Mouse (Mus musculus) stomach, embryonic 15.5 days (tissue): Measurements from ENCODE around the gene Zbtb41. TPM values are rescaled to one million over a fixed set of nuclear protein-coding genes. Genes with fewer than 3 reads are reported as not detected.
"Not testable (repeated sequence)": the region's sequence is repeated elsewhere in the genome, so short reads cannot be mapped to it uniquely, and the experiment has no call there.

Experiments used
- ATAC-seq: fragments of 200-750 bp; cut with Nextera tagmentation; 2 replicates; pipeline ENCODE4 v1.8.0; 2017; ENCODE audit warnings: low read depth, moderate number of reproducible peaks, moderate TSS enrichment; ENCODE audit not compliant: insufficient read depth, low FRiP score
- H3K27ac ChIP-seq: fragments of 300-500 bp; sonication (generic); 2 replicates; pipeline ENCODE4 v1.5.1; 2015; ENCODE audit warnings: mild to moderate bottlenecking, inconsistent platforms
- H3K27me3 ChIP-seq: fragments of 300-500 bp; sonication (generic); replicated peaks from 2 replicates; pipeline ENCODE4 v1.6.1; 2015; ENCODE audit warnings: inconsistent platforms
- H3K36me3 ChIP-seq: fragments of 300-500 bp; sonication (generic); 2 replicates; pipeline ENCODE4 v1.6.1; 2015; ENCODE audit warnings: inconsistent platforms
- H3K4me1 ChIP-seq: fragments of 300-500 bp; sonication (generic); 2 replicates; pipeline ENCODE4 v1.6.1; 2015; ENCODE audit warnings: inconsistent platforms
- H3K4me2 ChIP-seq: fragments of 300-500 bp; sonication (generic); 2 replicates; pipeline ENCODE4 v1.6.1; 2015; ENCODE audit warnings: mild to moderate bottlenecking, inconsistent platforms
- H3K4me3 ChIP-seq: fragments of 300-500 bp; sonication (generic); replicated peaks from 2 replicates; pipeline ENCODE4 v1.5.1; 2015; ENCODE audit warnings: inconsistent platforms
- H3K9ac ChIP-seq: fragments of 300-500 bp; sonication (generic); 2 replicates; pipeline ENCODE4 v1.6.1; 2015; ENCODE audit warnings: inconsistent platforms
- H3K9me3 ChIP-seq: fragments of 300-500 bp; sonication (generic); 2 replicates; pipeline ENCODE4 v1.6.1; 2016; ENCODE audit warnings: inconsistent platforms
- WGBS: fragments of 180-500 bp; shearing (Covaris S2); methylation state at CpG from one replicate; pipeline ENCODE4 v1.1.7; 2015; 5-methylcytosine and 5-hydroxymethylcytosine counted together
- polyA plus RNA-seq: library from polyadenylated mRNA; unstranded; fragments of >200 nt; fragmentation: Nextera tagmentation; extraction: Ambion mirVana; gene quantifications from 2 replicates; pipeline ENCODE4 v1.2.1, GENCODE M21; 2015

Gene Zbtb41
- polyA plus RNA-seq: 7.8 and 8.7 TPM in 2 replicates

DNA sequence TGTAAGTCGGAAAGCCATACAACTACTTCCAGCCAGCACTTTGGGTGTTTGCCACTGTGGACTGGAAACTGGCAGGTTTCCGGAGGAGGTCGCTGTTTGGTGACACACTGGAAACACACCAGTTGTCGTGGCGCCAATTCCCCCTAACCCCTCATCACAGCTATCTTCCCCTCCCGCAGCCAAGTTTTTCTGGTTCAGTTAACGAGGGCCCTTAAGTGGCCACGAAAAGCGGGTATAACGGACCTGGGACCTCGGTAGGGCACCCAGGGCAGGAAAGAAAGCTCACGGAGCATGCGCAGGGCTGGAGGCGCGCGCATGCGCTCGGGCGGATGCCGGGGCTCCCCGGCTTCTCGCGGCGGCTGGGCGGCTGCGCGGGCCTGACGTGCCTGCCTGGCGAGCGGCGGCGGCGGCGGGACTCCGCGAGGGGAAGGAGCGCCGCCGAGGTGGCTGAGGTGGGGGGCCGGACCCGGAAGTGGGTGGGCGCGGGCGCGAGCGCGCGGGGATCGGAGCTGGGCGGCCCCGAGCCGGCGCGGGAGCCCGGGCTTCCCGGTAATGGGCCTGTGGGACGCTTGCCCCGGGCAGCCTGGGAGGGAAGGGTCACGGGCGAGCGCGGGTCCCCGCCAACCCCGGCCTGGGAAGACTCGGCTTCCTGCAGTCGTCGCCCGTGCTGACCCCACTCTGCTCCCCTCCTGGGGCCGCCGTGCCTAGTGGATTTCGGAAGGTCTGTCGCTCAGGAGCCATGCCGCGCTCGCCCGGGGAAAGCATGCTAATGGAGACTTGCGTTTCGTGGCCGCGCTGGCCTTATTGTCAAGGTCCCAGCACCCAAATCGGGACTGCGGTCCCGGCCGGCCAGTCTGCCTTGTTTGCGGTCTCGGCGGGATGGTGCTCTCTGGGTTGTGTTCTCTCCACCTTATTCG lies at the start of gene Zbtb41:
Zbtb41 (plus strand) TSS at position 414 of the 917 bp plus-strand sequence.
- no peaks in the 10 kb centered on the region for H3K36me3 ChIP-seq
- peak within 1 kb of the TSS; percentile 88 for H3K27ac ChIP-seq
- H3K27me3 ChIP-seq: no peaks in the 10 kb centered on the region
- peak within 1 kb of the TSS; percentile 65 for H3K4me2 ChIP-seq
- H3K4me3 ChIP-seq: peak within 1 kb of the TSS; percentile 78
- WGBS: under 1% methylated on average over 60 of the region's 88 CpGs
- H3K9me3 ChIP-seq: no peaks in the 10 kb centered on the region
- H3K9ac ChIP-seq: peak within 1 kb of the TSS; percentile 84
- peaks cover 22% of the 10 kb centered on the region for H3K4me1 ChIP-seq
- peak; percentile 97 for ATAC-seq

DNA sequence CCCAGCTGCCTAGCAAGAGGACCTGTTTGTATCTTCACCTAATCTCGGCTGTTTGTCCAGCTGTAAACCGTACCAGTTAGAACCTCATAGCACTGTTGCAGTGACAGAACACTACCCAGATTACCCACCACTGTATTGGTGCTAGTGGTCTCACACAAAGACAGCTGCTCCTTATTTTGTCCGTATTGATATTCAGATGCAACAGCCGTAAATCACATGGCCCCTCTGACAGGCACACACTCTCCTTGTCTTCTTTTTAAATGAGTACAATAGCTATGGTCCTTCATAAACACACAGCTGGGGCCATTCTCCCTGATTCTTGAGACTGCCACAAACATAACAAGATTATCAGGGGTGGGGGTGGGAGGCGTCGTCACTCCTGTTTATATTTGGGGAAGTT lies 46.2 kb upstream of the Zbtb41 start:
- ATAC-seq: no peak
- Histone ChIP-seq H3K4me3 (no peak overlapping the region), H3K9ac (no peak overlapping the region), H3K4me1 (no peaks in the 10 kb centered on the region), H3K9me3 (no peaks in the 10 kb centered on the region), H3K4me2 (no peak overlapping the region), H3K36me3 (no peaks in the 10 kb centered on the region), H3K27me3 (no peaks in the 10 kb centered on the region), H3K27ac (no peak overlapping the region)
- 32% methylated on average over 6 of the region's 6 CpGs for WGBS

DNA sequence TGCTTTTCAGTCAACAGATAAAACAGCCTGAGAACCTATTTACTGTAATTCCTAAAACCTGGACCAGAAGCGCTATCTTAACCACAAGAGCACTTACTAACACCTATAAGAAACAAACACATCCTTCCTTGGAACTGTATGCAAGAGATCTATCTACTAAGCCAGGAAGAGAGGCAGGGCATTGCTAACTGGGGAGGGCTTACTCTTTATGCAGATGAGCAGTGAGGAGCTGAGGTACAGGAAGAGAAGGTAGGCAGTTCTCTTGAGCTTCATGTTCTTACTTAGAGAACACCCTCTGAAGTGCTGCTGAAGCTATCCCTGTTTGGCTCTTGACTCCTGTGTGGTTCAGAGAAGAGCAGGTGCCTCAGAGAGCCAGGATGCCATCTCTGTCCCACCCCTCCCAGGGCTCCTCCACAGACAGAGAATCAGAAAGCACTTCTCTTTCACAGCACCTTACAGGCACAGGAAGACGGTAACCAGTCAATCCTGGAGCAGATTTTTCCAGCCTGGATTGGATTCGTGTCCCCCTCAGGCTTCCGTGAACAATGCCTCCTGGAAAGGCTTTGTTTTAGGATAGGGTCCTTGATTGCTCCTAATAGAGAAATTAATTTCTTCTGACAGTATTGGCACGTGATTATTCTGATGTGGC lies 45.3 kb upstream of the Zbtb41 start, which contains the start of gene Crb1:
Crb1 (minus strand) TSS at position 463 of the 649 bp plus-strand sequence.
- Histone ChIP-seq H3K36me3 (no peaks in the 10 kb centered on the region), H3K9ac (no peak within 1 kb of the TSS), H3K27ac (no peak within 1 kb of the TSS), H3K4me3 (no peak within 1 kb of the TSS), H3K4me2 (peak within 1 kb of the TSS; percentile 29; the same call in 1 of the 2 replicates), H3K27me3 (no peaks in the 10 kb centered on the region), H3K9me3 (no peaks in the 10 kb centered on the region), H3K4me1 (no peaks in the 10 kb centered on the region)
- WGBS: 8% methylated on average over 5 of the region's 5 CpGs
- no peak for ATAC-seq

DNA sequence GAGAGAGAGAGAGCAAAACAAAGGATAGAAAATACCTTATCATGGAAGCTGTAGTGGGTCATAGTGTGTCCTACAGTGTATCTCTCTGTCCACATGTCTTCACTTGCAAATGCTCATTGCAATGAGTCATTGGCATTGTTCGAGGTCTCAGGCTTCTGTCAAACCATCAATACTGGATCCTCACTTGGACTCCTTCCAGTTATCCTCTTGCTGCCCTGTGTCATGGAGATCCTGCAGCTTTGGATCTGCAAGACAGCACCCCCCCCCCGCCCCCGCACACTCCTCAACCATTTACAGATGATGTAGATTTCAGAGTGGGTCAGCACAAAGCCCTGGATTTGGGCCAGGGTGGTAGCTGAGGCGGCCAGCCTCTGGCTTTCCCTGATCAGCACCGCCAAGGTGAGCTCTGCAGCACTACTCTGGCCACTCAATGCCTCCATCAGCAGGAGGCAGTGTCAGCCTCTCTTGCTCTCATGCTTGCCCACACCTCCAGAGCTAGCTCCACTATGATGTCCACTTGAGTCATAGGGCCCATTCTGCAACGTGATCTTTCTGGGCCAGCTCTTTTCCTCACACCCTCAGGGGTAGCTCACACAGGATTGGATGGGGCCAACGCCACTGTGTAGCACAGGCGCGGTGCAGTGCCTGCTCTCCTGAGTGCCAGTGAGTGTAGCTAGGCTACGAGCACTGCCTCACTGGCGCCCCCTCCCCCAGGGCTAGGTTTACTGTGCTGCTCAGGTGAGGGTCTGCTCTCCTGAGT lies 43.0 kb upstream of the Zbtb41 start:
- Histone ChIP-seq H3K27me3 (no peaks in the 10 kb centered on the region), H3K9me3 (no peaks in the 10 kb centered on the region), H3K36me3 (no peaks in the 10 kb centered on the region), H3K4me1 (no peaks in the 10 kb centered on the region), H3K27ac (no peak overlapping the region), H3K4me3 (no peak overlapping the region), H3K4me2 (no peak overlapping the region), H3K9ac (no peak overlapping the region)
- 27% methylated on average over 11 of the region's 11 CpGs for WGBS
- ATAC-seq: peak; percentile 68

DNA sequence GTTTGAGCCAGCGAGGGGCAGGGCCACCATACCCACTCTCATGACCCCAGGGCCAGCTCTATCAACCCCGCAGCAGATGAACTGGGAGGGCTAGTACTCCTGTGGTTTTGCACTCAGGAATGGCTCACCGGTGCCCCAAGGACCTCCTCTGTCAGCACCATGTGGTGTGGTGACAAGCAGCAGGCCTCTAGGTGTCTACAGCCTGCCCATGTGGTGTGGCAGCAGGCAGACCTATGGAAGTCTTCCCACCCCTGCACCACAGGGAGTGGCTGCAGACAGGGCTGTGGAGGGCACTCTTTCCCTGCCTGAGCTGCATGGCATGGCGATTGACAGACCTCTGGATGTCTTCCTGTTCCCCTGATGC lies 42.5 kb upstream of the Zbtb41 start:
- no peaks in the 10 kb centered on the region for H3K4me1 ChIP-seq
- H3K27ac ChIP-seq: no peak overlapping the region
- no peak overlapping the region for H3K4me3 ChIP-seq
- ATAC-seq: peak; percentile 27
- 28% methylated on average over 4 of the region's 4 CpGs for WGBS
- no peaks in the 10 kb centered on the region for H3K27me3 ChIP-seq
- no peaks in the 10 kb centered on the region for H3K9me3 ChIP-seq
- H3K4me2 ChIP-seq: no peak overlapping the region
- no peak overlapping the region for H3K9ac ChIP-seq
- no peaks in the 10 kb centered on the region for H3K36me3 ChIP-seq

DNA sequence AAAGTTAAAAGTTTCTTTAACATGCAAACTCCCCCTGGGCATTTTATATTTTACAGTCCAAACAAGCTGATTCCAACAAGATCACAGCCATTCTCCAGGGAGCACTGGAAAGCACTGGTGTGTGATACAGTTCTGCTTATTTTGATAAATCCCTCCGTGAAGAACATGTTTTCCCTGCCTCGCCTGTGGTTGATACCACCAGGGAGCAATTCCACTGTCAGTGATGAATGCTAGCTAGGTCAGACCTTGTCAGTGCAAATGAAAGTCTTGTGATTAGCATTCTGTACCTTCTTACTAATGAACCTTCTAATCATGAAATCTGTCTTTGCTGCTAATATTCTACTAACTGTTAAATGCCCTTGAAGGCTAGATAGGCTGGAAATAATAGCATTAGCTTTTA lies 30.3 kb upstream of the Zbtb41 start:
- H3K9me3 ChIP-seq: no peaks in the 10 kb centered on the region
- no peaks in the 10 kb centered on the region for H3K4me1 ChIP-seq
- H3K4me3 ChIP-seq: no peak overlapping the region
- H3K27ac ChIP-seq: no peak overlapping the region
- no peak for ATAC-seq
- no peaks in the 10 kb centered on the region for H3K27me3 ChIP-seq
- H3K36me3 ChIP-seq: no peaks in the 10 kb centered on the region
- 41% methylated on average over 2 of the region's 2 CpGs for WGBS
- H3K4me2 ChIP-seq: no peak overlapping the region
- no peak overlapping the region for H3K9ac ChIP-seq

DNA sequence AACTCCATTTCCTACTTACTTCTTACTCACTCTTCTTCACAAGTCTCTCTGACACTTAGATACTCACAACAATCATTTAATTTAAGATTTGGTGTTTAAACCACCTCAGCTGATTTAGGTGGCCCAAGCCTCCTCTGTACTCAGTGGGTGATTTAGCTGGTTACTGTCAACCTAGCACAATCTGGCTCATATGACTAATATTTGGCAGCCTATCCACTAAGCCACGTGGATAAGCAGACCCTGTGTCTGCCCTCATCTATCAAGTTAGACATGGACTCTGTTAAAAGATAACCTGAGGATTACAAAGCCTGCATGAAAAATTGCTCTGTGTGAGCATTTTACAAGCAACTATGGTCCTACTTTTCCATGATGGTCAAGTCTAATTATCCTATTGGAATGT lies 25.5 kb upstream of the Zbtb41 start:
- Histone ChIP-seq H3K4me3 (no peak overlapping the region), H3K4me2 (no peak overlapping the region), H3K9me3 (no peaks in the 10 kb centered on the region), H3K4me1 (no peaks in the 10 kb centered on the region), H3K9ac (no peak overlapping the region), H3K27me3 (no peaks in the 10 kb centered on the region), H3K27ac (no peak overlapping the region), H3K36me3 (no peaks in the 10 kb centered on the region)
- 13% methylated on average over 1 of the region's 1 CpGs for WGBS
- ATAC-seq: no peak

DNA sequence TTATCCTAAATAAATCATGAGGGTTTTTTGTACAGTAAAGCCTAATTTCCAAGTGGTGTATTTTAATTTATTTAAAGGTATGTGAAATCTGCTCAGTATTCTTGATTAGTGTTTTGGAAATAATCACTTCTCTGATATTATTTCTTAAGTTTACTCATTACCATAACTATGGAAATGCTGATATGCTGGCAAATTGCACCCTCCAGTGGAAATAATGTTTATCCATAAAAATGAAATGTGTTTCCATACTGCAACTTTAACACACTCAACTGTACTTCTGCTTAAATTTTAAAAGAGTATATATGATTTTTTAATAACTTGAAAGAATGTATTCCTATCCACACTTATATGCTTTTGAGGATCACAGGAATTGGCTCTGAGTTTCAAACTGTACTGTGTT lies 16.3 kb upstream of the Zbtb41 start:
- H3K4me2 ChIP-seq: no peak overlapping the region
- no peaks in the 10 kb centered on the region for H3K4me1 ChIP-seq
- H3K27me3 ChIP-seq: no peaks in the 10 kb centered on the region
- ATAC-seq: no peak
- no peak overlapping the region for H3K9ac ChIP-seq
- no peak overlapping the region for H3K4me3 ChIP-seq
- H3K27ac ChIP-seq: no peak overlapping the region
- no peaks in the 10 kb centered on the region for H3K36me3 ChIP-seq
- no peaks in the 10 kb centered on the region for H3K9me3 ChIP-seq

DNA sequence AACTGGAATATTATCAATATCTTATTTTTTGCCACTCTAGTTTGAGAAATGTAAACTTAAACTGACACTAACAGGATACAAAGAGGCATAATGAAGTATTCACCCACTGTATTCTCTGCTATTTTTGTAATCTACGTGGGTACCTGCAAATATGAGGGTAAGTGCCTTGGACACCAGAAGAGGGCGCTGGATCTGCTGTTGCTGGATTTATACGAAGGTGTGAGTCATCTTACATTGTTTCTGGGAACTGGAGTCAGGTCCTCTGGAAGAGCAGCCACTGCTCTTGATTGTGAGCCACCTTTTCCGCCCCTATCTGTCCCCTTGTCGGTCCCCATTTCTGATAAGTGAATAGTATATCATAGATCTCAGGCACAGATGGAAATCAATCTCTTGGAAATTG lies 14.4 kb upstream of the Zbtb41 start:
- no peak for ATAC-seq
- no peak overlapping the region for H3K27ac ChIP-seq
- H3K27me3 ChIP-seq: no peaks in the 10 kb centered on the region
- no peaks in the 10 kb centered on the region for H3K9me3 ChIP-seq
- H3K4me1 ChIP-seq: no peaks in the 10 kb centered on the region
- H3K4me3 ChIP-seq: no peak overlapping the region
- WGBS: 57% methylated on average over 5 of the region's 5 CpGs
- no peak overlapping the region for H3K4me2 ChIP-seq
- H3K36me3 ChIP-seq: no peaks in the 10 kb centered on the region
- H3K9ac ChIP-seq: no peak overlapping the region

DNA sequence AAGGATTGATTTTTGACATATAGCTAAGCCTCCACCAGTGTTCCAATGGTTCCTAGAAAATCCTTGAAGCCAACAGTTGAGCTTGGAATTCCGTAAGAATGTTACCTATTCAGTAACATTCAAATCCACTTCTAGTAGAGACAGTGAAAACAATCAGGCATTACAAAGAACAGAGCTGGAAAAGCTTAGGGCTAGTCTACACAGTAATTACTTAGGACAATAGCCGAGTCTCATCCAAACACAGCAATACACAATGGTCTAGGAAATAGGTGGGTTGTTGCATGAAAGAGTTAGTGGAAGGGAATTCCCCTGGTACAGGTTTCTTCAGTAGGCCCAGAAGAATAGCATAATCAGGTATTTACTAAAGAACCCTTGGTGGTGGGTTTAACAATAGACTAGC lies 9.7 kb upstream of the Zbtb41 start:
- not testable (repeated sequence) for H3K4me3 ChIP-seq, H3K27me3 ChIP-seq, H3K4me2 ChIP-seq, ATAC-seq, H3K9me3 ChIP-seq, H3K9ac ChIP-seq, H3K4me1 ChIP-seq, H3K27ac ChIP-seq, H3K36me3 ChIP-seq
- WGBS: 89% methylated on average over 2 of the region's 2 CpGs

DNA sequence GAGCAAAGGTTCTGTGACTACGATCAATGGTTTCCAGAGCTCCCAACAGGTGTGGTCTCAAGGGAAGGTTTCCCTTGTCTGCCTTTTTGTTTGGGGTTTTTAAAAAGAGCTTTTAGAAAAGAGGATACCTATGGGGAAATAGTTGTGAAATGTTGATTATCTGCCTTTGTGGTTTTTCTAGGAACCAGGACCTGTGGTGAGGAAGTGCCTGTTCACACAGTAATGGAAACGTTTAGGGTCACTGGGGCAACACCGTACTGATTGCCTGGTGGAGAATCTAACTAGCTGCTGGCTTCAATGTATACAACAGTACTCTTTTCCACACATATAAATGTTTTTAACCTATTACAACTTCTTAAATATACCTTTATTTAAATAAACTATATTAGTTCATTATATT lies 8.6 kb upstream of the Zbtb41 start:
- WGBS: 71% methylated on average over 3 of the region's 3 CpGs
- Histone ChIP-seq H3K27ac (no peak overlapping the region), H3K9me3 (no peaks in the 10 kb centered on the region), H3K4me3 (no peak overlapping the region), H3K4me2 (no peak overlapping the region), H3K4me1 (no peaks in the 10 kb centered on the region), H3K9ac (no peak overlapping the region), H3K36me3 (no peaks in the 10 kb centered on the region), H3K27me3 (no peaks in the 10 kb centered on the region)
- ATAC-seq: no peak

DNA sequence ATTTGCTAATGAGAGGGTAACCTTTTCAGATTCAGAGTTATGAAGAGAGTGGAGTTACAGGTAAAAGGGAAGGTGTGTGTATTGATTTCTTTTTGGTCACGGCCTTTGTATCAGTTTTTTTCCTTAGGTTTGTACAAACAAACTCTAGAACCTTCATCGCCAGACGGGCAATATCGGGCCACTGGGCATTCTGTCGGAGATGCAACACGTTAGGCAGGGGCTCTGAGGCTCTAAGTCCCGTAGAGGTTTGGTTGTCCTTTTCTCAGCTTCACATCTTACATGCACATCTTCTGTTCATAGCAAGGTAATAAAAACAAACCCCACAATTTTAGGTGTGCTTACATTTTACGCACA lies 590 bp upstream of the Zbtb41 start:
- Histone ChIP-seq H3K9ac (peak overlapping the region; percentile 84; the same call in 1 of the 2 replicates), H3K27ac (no peak overlapping the region), H3K4me3 (peak overlapping the region; percentile 78), H3K27me3 (no peaks in the 10 kb centered on the region), H3K4me1 (peaks cover 22% of the 10 kb centered on the region), H3K4me2 (peak overlapping the region; percentile 65), H3K36me3 (no peaks in the 10 kb centered on the region), H3K9me3 (no peaks in the 10 kb centered on the region)
- no peak for ATAC-seq
- 3% methylated on average over 8 of the region's 8 CpGs for WGBS
